Mouse (Mus musculus) ES-Bruce4 (cell line): ENCODE data around the gene Add3.

Experiments used
- CTCF ChIP-seq: IDR thresholded peaks from one replicate; pipeline ENCODE4 v1.8.1; 2011; ENCODE audit warnings: low read depth, low read length
- EP300 ChIP-seq: IDR thresholded peaks from 2 replicates; pipeline ENCODE4 v1.6.1; 2011; ENCODE audit warnings: low read depth, low read length; ENCODE audit not compliant: insufficient read depth
- POLR2A ChIP-seq: IDR thresholded peaks from one replicate; pipeline ENCODE4 v1.8.1; 2011; ENCODE audit warnings: low read length; ENCODE audit not compliant: insufficient read depth

GRCm38 (mm10) chr19:53296331-53297254 is 156.3 kb downstream of the Add3 start:
- TF ChIP-seq CTCF (no peak), POLR2A (no peak), EP300 (no peak)
